Mouse (Mus musculus): ENCODE data around the gene Ap4m1.
A peak's percentile ranks its signal among the peaks of the same experiment; 100 is the strongest.
"Not testable (repeated sequence)": the region's sequence is repeated elsewhere in the genome, so short reads cannot be mapped to it uniquely, and the experiment has no call there.

Gene Ap4m1

GRCm38 (mm10) chr5:138195463-138195862 lies 23.7 kb downstream of the Ap4m1 start:
- DNase-seq (ENCODE audit: low spot score), result no peak

GRCm38 (mm10) chr5:138199576-138199975 lies 27.8 kb downstream of the Ap4m1 start:
- DNase-seq (ENCODE audit: low spot score), result no peak

GRCm38 (mm10) chr5:138202086-138202485 lies 30.3 kb downstream of the Ap4m1 start:
- DNase-seq (ENCODE audit: low spot score), result no peak

GRCm38 (mm10) chr5:138207253-138207652 lies 35.5 kb downstream of the Ap4m1 start:
- no peak for DNase-seq (ENCODE audit: low spot score)

GRCm38 (mm10) chr5:138207873-138208272 lies 36.1 kb downstream of the Ap4m1 start:
- no peak for DNase-seq (ENCODE audit: low spot score)

GRCm38 (mm10) chr5:138216632-138217031 lies 44.8 kb downstream of the Ap4m1 start:
- not testable (repeated sequence) for DNase-seq (ENCODE audit: low spot score)

GRCm38 (mm10) chr5:138219864-138220263 lies 48.1 kb downstream of the Ap4m1 start:
- no peak for DNase-seq (ENCODE audit: low spot score)

GRCm38 (mm10) chr5:138222111-138222510 lies 50.3 kb downstream of the Ap4m1 start:
- DNase-seq (ENCODE audit: low spot score), result peak; percentile 63

- no peak for DNase-seq (ENCODE audit: low spot score)
Measured at GRCm38 (mm10) chr5:138223287-138223686, 51.5 kb downstream of the Ap4m1 start.

GRCm38 (mm10) chr5:138225700-138226099 lies 53.9 kb downstream of the Ap4m1 start, which contains the start of gene Nxpe5:
Gene Nxpe5 (plus strand): TSS chr5:138225898.
- no peak for DNase-seq (ENCODE audit: low spot score)

GRCm38 (mm10) chr5:138226491-138226890 lies 54.7 kb downstream of the Ap4m1 start:
- DNase-seq (ENCODE audit: low spot score), result no peak

- no peak for DNase-seq (ENCODE audit: low spot score)
Measured at GRCm38 (mm10) chr5:138227367-138227766, 55.6 kb downstream of the Ap4m1 start.

- DNase-seq (ENCODE audit: low spot score), result peak; percentile 15
Measured at GRCm38 (mm10) chr5:138228026-138228425, 56.2 kb downstream of the Ap4m1 start.

GRCm38 (mm10) chr5:138229511-138229910 lies 57.7 kb downstream of the Ap4m1 start:
- no peak for DNase-seq (ENCODE audit: low spot score)

All from T-cell, adult 2 months (primary cell).